Mouse (Mus musculus): Measurements from ENCODE around the gene Lhx9.

Lhx9 gene

DNA sequence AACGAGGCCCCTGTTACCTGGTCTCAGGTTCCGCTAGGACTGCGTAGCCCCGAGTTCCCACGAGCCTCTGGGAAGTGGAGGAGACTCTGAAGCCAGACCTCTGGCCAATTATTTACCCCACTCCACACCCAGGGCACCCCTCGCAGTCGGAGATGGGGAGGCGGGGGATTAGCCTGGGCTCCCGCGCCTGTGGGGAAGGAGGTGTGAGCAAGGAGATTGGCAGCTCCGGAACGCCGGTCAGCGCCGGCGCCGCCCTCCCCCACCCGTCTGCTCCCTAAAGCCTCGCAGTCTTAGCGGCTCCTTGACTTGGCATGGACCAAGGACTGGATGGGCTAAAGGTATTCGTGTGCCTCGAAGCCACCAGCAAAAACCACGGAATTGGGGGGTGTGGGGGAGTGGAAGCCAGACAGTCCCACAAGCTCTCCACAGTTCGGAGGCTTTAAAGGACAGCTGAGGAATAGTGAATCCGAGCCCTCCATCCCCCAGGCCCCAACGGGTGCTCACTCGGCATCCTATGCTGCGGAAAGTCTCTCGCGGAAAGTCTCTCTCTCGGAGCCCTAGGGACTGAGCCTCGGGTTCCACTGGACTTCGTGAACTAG lies at the start of gene Lhx9:
Gene Lhx9, minus strand, starts transcription at position 67 of the 599 bp plus-strand sequence.
- peak; percentile 48 for DNase-seq (ENCODE audit: low read depth)

DNA sequence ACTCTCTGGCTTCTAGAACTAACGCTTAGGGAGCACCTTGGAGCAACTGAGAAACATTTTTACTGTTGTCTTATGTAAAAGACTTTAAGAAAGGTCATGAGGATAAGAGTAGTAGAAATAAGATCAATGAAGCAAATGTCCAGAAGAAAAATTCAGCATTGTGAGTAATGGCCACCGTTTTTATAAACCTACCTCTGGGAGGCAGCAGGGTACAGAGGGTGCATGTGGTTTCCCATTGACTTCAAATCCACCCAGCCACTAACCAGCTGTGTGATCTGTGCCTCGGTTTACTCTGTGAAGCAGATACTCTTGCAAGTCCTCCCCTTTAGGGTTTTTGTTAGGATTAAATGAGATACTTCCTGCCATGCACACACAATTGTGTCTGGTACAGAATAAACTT lies 47.7 kb upstream of the Lhx9 start:
- no peak for DNase-seq (ENCODE audit: low read depth)

DNA sequence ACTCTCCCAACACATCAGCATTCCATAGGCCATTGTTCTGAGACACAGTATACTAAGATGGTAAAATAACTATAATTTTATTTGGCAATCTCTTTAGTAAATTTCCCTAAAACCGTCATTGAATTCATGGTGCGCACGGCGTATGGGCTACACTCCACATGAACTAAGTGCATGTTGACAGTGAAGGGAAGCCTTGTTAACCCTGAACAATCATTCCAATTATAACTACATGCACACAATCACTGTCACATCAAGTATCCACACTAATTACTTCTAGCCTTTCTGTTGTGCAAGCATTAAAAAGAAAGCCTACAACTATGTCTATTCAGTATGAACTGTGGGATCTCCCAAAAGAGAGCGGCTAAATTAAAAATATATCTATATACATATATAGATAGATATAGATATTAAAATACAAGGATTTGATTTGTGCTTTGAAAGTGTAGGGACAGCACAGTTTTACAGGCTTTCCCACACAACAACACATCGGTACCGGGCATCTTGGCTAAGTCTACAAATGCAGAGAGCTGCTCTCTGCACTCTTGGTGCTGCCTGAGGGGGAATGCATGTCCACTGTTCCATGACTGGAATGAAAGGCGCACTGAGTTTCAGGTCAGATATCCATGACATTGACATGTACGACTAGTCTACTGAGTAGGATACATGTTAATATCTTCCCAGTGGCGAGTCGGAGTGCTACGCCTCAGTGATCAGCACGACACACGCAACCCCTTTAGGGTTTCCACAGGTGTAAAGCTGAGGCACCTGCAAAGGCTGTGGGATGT lies 29.3 kb upstream of the Lhx9 start:
- no peak for DNase-seq (ENCODE audit: low read depth)

DNA sequence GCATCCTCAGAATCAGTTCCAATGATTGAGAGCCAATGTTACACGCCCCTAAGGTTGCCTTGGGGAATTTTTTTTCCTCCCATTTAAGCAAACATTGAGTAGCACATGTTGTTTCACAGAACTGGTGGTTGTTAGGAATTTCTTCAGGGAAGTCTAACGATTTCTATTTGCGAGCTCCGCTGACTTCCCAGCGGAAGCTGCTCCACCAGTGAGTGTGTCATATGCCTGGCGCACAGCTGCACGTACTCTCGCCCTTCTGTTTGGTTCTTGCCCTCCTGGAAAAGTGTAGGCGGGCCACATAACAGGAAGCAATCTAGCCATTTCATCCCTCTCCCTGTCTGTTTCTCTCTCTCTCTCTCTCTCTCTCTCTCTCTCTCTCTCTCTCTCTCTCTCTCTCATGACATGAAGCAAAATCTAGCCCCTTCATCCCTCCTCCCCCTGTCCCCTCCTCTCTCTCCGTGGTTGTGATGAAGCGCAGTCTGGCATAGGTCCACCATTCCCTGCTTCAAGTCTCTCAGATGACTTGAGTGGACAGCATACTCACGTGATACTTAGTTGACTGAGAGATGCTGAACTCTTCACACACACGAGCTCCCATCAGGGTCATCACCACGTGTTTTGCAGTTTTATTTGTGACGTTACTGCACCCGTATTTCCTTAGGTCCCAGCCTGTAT lies 28.1 kb upstream of the Lhx9 start:
- DNase-seq (ENCODE audit: low read depth), result no peak

DNA sequence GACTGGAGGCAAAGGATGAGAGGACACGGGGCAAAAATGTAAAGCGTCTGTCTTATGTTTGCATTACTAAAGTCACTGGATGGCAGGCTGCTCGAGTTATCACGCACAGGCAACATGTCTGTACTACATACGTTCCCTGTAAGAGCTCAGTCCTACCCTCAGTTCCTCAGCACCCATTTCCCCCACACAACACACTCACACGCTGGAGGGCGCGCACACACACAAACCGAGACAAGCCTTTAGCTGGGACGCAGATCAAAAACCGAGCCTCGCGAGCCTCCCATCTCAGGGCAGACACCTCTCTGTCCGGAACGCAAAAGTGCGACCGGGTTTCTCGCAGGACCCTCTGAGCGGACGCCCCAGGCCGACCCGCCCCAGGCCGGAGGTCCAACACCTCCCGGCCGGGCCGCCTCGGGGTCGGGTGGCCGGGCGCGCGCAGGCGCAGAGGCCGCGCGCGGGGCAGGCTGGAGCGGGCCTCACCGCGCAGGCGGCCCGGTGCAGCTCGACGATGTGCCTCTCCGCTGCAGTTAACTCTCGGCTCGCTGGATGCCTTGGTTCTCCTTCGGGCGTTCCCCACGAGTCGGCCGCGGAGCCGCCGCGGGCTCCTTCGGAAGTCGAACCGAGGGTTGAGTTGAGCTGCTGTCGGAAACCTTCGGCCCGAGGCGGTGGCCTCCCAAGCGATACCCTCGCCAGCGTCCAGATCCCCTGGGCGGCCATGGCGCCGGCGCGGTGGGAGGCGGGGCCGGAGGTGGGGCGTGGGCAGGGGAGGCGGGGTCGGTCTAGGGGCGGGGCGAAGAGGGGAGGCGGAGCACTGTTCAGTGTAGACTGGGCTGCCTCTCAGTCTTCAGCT lies 7.9 kb upstream of the Lhx9 start, which contains the start of gene 2310009B15Rik:
Gene 2310009B15Rik, minus strand, starts transcription at position 752 of the 850 bp plus-strand sequence.
- peak; percentile 89 for DNase-seq (ENCODE audit: low read depth)

DNA sequence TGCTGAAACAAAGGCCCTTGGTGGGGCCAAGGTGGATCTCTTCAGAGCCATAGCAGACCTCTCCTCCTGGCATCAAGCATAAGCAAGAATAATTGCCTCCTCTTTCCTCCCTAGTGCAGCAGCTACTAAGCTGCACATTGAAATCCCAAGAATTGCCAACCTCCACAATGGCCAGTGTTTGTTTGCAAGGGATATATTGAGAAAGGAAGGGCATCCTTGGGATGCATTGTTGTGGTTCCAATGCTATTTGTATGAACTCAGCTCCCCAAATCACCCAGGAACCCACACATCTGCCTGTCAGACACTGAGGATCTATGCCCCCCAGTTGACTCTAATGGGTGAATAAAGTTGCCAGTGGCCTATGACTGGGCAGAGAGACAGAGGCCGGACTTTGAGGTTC lies 2.4 kb upstream of the Lhx9 start:
- DNase-seq (ENCODE audit: low read depth), result no peak

DNA sequence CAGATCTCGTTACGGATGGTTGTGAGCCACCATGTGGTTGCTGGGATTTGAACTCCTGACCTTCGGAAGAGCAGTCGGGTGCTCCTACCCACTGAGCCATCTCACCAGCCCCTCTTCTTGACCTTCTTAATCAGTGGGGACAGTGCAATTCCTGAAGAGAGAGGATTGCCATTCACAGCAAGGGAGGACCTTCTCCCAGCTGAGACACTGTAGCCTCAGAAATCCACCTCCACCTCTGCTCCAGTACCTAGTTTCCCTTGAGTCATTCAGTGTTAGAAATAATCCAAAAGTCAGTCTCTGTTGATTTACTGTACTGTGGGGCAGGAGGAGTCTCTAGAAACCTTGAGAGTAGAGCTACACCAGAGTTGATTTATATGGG lies 1.8 kb upstream of the Lhx9 start:
- no peak for DNase-seq (ENCODE audit: low read depth)

DNA sequence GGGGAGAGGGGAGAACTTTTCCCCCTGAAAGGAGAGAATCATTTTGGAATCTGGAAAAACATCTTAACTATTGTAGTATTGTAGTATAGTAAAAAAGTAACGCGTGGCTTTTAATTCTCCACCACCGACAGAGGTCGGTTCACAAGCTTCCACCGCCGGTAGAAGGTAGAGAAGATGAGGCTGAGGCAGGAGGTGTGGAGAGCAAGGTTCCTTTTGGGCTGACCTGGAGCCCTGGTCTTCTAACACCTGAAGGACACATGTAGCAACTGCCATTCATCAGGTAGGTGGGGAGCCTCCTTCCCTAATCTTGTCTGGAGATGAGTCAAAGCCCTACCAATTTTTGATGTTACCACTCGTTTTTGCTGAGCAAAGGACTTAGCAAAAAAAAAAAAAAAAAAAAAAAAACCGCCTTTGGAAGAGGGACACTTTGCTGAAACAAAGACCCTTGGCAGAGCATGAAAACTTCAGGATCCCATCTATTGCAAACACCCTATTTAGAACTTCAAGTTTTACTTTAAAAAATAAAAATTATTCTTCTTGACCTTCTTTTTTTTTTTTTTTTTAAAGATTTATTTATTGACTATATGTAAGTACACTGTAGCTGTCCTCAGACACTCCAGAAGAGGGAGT lies 1.3 kb upstream of the Lhx9 start:
- no peak for DNase-seq (ENCODE audit: low read depth)

DNA sequence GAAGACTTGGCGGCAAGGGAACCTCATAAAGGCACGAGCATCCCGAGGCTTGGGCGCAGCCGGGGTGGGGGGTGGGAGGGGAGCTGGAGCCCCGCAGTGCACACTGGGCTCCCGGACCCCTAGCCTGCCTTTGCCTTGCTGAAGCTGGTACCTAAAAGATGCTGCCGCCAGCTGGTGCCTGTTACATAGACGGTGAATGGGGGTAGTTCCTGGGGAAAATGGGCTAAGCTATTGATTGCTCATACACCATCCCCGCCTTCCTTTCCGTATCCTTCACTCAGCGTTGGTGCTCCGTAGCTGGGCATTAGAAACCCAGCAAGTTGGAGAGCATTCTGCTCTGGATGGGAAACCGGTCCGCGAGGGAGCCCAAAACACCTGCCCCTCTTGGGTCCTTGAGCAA lies 351 bp downstream of the Lhx9 start:
- DNase-seq (ENCODE audit: low read depth), result peak; percentile 45

DNA sequence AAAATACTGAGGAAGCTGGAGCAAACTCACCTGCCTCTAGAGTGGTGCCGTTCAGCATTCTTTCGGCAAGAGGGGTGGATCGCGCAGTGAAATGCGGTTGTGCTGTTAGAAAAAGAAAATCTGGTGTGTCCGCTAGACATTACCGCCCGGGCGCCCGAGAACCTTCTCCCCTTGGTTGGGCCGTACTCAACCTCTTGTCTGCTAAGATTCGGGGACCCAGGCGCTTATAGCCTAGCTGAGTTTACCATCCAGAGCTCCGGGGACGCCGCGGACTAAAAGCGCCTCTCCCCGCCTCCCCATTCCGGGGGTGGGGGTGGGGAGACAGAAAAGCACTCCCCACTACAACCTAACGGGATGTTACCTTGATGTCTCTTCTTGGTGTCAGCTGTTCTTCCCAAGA lies 1.2 kb downstream of the Lhx9 start:
- peak; percentile 46 for DNase-seq (ENCODE audit: low read depth)

DNA sequence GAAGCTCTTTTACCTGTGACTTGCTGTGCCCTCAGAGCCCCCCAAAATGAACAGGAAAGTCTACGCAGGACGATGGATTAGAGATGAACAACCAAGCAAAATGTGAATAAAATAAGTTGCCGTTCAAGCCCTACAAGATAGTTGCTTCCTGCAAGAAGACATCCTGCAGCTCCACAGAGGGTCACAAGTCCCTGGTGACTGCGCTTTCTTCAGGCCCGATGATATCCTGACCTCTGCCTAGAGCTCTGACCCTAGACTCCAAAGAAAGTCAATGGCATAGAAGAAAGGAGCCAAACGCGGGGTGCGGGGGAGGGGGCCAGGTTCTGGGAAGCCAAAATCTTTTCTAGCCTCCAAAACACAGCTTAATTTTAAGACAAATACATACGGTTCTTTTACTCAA lies 1.8 kb downstream of the Lhx9 start:
- no peak for DNase-seq (ENCODE audit: low read depth)

DNA sequence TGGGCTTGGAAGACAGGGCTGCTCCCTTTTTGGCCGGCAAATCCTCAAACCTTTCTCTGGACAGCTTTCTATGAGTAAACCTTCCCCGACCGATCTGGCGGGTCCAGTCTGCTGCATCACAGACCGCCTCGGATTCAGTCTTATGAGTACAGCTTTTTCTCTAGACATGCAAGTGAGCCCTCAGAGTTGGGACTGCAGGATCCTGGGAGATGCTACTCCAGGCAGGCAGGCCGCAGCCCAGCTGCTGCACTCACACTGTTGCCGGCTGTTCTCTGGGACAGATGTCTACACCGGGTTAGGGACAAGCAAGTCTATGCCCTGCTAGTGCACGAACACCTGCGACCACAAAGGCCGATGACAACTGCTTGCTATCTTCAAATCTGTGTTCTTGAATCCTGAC lies 2.2 kb downstream of the Lhx9 start:
- peak; percentile 43 for DNase-seq (ENCODE audit: low read depth)

DNA sequence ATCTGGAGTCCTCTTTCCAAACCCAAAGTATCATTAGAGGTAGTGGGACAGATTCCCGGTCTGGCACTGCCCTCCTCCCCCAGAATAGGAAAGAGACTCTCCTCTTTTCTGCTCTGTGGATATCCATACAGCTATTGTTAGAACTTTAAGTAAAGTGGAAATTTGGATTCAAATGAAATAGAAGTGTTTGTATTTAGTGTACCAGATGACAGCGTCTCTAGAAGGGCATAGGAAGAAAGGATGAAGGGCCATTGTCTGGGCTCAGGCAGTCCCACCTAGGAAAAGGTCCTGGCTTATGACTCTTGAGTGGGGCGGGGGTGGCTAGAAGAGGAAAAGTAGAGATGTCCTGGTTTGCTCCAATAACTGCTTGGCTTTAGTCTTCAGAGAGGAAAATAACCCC lies 2.9 kb downstream of the Lhx9 start:
- no peak for DNase-seq (ENCODE audit: low read depth)

DNA sequence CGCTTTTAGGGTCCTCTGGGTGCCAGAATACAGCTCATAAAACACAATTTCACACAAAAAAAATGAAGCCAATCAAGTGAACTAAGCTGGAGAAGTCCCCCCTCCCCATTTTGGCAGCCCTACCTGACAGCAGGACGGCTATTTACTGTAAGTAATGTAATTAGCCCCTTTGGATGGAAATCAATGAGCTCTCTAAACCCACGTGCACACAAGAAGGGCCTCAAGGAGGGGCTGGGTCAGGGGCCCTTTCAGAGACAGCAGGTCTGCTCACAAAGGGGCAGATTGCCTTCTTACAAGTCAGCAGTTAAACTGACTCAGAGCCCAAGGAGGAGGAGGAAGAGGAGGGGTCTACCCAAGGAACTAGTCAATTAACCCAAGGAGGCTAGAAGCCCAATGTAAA lies 4.2 kb downstream of the Lhx9 start:
- no peak for DNase-seq (ENCODE audit: low read depth)

DNA sequence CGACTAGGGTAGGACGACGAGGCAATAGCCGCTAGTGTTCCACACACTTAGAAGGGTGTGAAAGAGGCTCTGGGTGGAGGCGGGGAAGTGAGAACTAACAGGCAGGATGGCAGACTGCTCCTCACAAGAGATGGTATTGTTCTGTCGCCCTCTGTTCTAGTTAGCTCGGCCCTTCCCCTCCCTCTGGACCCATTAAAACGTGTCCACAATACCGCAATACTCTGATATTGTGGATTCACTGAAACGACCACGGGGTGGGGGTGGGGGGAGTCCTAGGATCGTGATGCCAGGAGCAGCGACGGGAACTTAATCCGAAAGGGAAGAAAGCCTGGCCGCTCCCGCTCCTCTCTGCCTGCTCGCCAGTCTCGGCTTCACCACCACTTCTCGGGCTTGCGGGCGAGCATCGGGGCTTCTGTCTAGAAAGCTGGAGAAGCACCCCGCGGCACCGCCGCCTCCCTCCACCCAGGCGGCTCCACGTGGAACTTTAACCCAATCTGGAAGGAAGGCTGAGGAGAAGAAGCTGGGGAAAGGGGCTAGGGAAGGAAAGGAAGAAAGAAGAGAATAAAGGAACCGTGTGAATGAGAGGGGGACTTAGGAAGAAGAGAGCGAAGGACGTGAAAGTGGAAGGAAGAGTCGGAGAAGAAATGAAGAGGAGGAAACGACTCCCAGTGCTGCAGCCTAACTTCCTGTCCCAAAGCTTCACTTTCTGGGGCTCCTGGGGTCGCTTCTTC lies 4.9 kb downstream of the Lhx9 start:
- peak; percentile 49 for DNase-seq (ENCODE audit: low read depth)

DNA sequence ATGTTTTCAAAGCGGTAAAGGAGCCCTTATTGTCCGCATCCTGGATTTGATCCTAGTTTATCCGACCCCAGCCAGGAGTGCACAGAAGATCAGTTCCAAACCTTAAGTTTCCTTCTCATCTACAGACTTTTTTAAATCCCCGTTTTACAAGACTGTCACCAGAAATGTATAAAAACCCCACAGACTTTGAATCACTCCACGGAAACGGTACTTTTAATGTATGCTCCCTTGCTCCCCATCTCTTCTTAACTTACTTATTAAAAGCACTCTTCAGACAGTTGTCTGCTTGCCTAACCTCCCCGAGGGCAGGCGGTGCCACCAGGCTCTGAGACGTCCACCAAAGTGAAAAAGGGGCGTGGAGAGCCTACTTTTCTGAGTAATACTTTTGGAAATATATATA lies 5.6 kb downstream of the Lhx9 start:
- DNase-seq (ENCODE audit: low read depth), result peak; percentile 50

DNA sequence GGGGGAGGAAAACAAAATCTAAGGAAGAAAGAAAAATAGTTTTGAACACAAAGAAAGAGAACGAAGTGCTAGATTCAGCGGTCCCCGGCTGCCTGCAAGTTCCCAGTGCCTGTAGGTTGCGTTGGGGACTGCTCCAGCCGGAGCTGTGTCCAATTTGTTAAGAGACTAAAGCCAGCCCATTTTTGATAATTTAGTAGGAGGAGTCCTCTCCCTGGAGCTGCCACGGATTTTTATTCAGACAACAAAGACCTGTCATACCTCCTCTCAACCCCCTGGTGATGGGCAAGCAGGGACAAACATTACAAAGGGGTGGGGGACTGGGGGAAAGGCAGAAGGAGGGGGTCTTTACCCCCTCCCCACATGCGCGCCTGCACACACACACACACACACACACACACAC lies 6.1 kb downstream of the Lhx9 start:
- peak; percentile 51 for DNase-seq (ENCODE audit: low read depth)

DNA sequence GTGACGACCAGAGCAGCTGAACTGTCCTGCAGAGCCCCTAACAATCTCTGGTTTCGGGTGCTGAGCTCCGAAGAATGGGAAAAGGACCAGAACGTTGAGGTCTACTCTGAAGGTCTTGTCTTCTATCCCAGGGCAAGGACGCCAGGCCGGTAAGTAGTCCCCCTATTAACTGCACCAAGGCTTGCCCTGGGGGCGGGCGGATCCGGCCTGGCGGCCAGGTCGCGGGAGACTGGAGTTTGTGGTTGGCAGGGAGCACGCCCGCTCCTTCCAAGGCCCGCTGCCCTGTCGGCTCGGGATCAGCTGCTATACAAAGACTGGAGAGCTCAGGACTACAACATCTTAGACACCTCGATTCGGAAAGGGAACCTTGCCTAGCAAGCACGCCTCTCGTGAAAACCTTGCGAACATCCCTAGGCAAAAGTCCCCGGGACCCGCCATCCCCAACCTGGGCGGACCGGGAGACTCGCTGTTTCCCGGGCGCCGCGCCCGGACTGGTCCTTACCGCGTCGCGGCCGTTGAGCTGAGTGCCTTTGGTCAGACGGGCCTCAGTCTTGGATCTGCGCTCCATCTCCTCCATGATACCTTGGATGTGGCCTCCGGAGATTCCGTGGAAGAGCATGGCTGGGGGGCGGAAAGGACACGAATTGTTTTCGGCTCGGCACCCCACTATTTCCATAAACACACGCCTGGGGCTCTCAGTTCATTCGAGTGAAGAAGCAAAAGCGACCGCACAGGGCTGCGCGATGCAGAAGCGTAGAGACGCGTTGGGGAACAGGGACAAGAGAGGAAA lies 6.9 kb downstream of the Lhx9 start:
- peak; percentile 59 for DNase-seq (ENCODE audit: low read depth)

DNA sequence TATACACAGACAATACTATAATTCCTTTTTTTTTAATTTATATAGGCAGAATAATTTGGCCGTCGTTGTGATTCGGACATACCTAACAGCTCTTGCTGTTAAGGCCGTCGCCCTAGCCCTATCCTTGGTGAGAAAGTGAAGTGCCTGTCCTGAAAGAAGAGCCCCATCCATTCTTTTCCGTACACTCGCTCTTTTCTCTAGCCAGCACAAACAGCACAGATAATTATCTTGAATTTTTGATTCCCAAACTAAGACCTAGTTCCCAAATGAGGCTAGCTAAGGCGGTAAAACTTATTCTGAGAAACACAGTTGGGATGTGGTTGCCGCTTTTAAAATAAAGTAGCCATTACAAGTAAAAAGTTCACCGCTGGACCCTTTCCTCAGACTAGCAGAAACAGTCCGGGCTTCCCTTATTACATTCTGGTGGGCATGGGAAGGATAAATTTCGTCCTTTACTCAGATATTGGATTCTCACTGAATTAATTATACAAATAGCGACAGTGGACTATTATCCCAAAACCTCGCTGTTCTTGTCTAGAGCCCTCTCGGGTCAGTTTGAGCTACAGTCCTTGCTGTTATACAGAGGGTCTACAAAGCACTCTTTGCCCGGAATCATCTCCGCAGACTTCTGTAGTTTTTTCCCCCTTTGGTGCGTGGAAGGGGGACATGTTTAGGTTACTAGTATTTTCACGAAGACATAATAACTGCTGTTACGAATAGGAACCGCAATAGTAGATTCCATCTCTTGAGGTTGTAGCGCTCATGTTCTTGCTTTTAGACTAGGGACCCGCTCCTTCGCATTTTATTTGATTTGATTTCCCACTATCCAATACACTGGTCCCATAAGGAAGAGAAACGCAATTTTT lies 7.7 kb downstream of the Lhx9 start:
- DNase-seq (ENCODE audit: low read depth), result peak; percentile 55

All from induced T-regulatory cell, adult 2 months (primary cell).